Mouse (Mus musculus): Measurements from ENCODE around the gene Lsm3.

The Lsm3 gene

DNA sequence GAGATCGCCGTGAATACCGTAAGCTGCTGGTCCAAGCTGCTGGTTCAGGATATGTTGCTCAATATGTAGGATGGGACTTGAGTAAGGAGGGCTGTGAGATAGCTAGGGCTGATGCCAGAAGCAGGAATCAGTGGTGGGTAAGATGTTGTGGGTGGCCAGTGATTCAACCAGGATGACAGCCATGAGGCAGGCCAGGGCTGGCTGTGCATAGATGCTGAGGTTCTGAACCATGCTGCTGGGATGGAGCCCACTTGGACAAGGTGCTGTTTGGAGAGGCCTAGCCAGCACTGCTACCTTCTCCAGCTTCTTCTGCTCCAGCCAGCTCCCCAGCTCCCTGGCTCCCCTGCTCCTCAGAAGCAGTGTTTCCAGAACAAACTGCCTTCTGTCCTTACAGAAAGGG is 35.9 kb downstream of the Lsm3 start:
- DNase-seq (ENCODE audit: low read depth, low spot score): no peak

DNA sequence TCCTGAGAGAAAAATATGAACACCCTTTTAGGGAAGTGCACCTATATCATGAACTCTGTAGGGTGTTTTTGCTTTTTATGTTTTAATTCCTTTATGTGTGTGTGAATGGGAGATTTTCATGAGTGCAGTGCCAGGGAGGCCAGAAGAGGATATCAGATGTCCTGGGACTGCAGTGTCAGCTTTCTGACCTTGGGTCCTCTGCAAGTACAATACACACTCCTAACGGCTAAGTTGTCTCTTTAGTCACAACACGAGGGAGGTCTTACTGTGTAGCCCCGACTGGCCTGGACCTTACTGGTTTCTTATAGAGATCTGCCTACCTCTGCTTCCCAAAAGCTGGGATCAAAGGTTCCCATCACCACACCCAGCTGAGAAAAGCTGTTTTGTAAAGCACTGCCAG is 37.0 kb downstream of the Lsm3 start:
- DNase-seq (ENCODE audit: low read depth, low spot score): no peak

GRCm38 (mm10) chr6:91558565-91558964 is 42.8 kb downstream of the Lsm3 start:
- no peak for DNase-seq (ENCODE audit: low read depth, low spot score)

DNA sequence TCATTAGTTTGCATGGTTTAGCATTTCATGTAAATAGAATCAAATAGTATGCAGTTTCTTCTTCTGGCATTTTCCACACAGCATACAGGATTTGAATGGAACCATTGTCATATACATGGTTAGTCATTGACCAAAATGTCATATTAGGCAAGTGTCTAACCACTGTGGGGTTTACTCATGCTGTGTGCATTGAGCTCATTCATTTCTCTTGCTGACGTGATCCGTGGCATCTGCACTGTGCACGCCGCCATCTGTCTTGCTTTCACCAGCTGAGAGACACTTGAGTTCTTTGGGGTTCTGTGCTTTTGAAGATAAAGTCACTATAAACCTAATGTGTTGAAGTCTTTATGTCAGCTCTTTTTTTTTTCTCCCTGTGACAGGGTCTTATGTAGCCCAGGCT is 43.6 kb downstream of the Lsm3 start:
- no peak for DNase-seq (ENCODE audit: low read depth, low spot score)

DNA sequence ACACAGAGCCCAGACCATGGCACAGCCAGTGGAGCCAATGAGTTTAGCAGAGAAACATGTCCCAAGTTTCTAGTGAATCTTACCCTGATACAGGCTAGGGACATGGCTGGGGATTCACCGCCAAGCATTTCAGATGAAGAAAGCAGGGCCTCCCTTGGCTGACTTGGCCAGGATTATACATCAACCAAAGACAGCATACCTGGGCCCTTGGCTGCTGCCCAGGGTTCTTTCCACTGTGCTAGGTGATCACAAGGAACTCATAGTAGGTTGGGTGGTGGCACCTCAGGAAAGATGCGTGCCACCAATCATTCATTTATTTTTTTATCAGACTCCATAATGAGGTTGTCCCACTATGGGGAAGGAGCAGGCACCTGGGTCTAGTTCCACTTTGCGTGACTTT is 44.5 kb downstream of the Lsm3 start:
- DNase-seq (ENCODE audit: low read depth, low spot score): no peak

- DNase-seq (ENCODE audit: low read depth, low spot score): no peak
Observed at GRCm38 (mm10) chr6:91563031-91563430, 47.3 kb downstream of the Lsm3 start.

GRCm38 (mm10) chr6:91566407-91566806 is 50.7 kb downstream of the Lsm3 start:
- DNase-seq (ENCODE audit: low read depth, low spot score): no peak

Data from ZHBTc4 (cell line).